Mouse (Mus musculus): ENCODE results near the gene Nmrk2. TPM values are rescaled to one million over a fixed set of nuclear protein-coding genes. Genes with fewer than 3 reads are reported as not detected.
A peak's percentile ranks its signal among the peaks of the same experiment; 100 is the strongest.

Nmrk2 gene
- polyA plus RNA-seq, 1 experiment from 2014 or later, result 0.41 TPM

DNA sequence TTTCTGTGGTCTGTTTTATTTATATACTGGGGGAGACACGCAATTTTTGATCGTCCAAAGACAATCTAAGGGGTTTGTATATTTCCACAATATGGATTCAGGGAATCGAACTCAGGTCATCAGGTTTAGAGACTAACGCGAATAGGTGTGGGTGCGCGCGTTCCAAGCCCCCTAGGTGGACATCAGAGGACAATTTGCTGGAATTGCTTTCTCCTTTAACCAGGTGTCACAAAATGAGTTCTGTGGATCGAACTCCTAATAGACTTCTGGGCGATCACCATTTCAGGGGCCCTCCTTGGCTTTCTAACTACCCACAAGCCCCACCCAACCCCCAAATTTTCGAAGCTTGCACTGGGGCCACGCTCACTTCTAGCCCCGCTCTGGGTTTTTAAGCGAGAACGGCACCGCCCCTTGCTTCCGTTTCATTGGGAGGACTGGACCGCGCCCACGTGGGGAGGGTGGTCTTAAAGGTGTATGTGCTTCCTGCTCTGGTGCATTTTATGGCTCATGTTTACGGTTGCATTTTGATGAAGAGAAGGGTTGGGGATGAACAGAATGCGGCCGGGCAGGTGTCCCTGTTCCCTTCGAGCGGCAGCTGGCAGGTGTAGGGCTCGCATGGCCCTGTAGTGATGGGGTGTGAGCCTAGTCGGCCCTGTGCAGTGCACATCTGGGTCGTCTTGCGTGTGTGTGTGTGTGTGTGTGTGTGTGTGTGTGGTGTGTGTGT lies 33.2 kb downstream of the Nmrk2 start:
- Histone ChIP-seq H3K36me3 (peaks cover 16% of the 10 kb centered on the region), H3K27ac (peak overlapping the region; percentile 72), H3K27me3 (no peaks in the 10 kb centered on the region), H3K9me3 (no peaks in the 10 kb centered on the region), H3K4me3 (peak overlapping the region; percentile 87), H3K4me2 (peak overlapping the region; percentile 64), H3K9ac (peak overlapping the region; percentile 11; the same call in 1 of the 2 replicates), H3K4me1 (peaks cover 38% of the 10 kb centered on the region)
- ATAC-seq (ENCODE audit: insufficient number of reproducible peaks, low FRiP score, low TSS enrichment, low read depth), result 0 out of 2 replicates have a peak, but pooled peaks have one; percentile 41
- WGBS, result 1% methylated on average over 29 of the region's 29 CpGs

DNA sequence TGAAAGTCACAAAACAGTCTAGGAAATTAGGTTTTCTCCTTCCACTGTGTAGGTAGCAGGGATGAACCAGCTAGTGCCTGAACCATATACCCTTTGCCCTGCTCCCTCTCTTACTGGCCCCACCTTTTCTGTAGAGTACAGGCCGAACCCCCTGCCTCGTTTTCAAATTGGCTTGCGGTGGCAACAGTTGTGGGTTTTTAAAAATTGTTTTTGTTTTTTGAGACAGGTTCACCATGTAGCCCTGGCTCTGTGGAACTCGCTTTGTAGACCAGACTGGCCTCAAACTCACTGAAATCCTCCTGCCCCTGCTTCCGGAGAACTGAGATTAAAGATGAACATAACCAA lies 33.8 kb downstream of the Nmrk2 start:
- no peaks in the 10 kb centered on the region for H3K27me3 ChIP-seq
- H3K4me2 ChIP-seq, result peak overlapping the region; percentile 64
- peak overlapping the region; percentile 72 for H3K27ac ChIP-seq
- peak; percentile 62; the same call in 1 of the 2 replicates for ATAC-seq (ENCODE audit: insufficient number of reproducible peaks, low FRiP score, low TSS enrichment, low read depth)
- H3K9ac ChIP-seq, result 0 out of 2 replicates have a peak overlapping the region, but pooled peaks have one; percentile 5
- WGBS, result 6% methylated on average over 5 of the region's 5 CpGs
- H3K36me3 ChIP-seq, result peaks cover 21% of the 10 kb centered on the region
- peaks cover 34% of the 10 kb centered on the region for H3K4me1 ChIP-seq
- H3K4me3 ChIP-seq, result peak overlapping the region; percentile 87
- no peaks in the 10 kb centered on the region for H3K9me3 ChIP-seq

DNA sequence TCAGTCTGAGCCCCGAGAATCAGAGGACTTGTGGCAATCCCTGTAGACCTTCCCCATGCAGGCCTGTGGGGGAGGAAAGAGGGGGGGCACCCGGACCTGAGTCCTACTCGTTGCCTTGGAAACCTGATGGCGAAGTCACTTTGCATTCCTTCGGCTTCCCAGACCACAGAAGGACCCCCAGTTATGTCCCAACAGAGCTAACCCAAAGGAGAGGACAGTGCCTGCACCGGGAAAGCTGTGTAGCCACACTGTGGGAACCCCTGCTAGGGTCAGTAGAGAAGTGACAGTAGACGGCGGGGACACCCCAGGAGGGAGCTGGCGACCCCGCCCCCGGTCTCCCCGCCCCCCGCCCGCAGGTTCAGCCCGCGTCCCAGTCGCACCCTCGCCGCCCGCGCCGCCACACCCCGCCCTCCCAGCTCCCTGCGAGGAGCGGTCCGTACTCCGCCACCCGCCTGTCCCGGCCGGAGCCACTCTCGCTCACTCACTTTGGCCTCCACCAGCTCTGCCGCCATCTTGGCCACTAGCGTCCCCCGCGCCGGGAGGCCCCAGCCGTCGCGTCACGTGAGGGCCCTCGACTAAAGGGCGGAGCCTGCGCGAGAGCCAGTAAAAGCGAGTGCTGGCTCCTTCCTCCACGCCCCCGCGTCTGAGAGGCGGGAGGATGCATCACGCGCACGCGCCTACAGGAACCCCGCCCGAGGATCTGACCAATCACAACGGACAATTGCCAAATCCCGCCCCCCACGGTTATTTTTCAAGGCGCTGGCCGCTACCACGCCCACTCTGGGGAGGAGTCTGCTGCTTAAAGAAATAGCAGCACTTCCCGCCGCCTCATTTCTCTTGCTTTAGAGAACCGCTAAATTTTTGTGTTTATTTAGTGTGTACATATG lies 34.4 kb downstream of the Nmrk2 start, which contains the start of gene Pias4:
Gene Pias4 (minus strand): TSS at position 724 of the 887 bp plus-strand sequence.
- Histone ChIP-seq H3K9ac (peak within 1 kb of the TSS; percentile 78), H3K4me2 (peak within 1 kb of the TSS; percentile 64), H3K27me3 (no peaks in the 10 kb centered on the region), H3K9me3 (no peaks in the 10 kb centered on the region), H3K4me1 (peaks cover 34% of the 10 kb centered on the region), H3K36me3 (peaks cover 25% of the 10 kb centered on the region), H3K27ac (peak within 1 kb of the TSS; percentile 72), H3K4me3 (peak within 1 kb of the TSS; percentile 87)
- ATAC-seq (ENCODE audit: insufficient number of reproducible peaks, low FRiP score, low TSS enrichment, low read depth), result peak; percentile 87
- under 1% methylated on average over 59 of the region's 64 CpGs for WGBS

DNA sequence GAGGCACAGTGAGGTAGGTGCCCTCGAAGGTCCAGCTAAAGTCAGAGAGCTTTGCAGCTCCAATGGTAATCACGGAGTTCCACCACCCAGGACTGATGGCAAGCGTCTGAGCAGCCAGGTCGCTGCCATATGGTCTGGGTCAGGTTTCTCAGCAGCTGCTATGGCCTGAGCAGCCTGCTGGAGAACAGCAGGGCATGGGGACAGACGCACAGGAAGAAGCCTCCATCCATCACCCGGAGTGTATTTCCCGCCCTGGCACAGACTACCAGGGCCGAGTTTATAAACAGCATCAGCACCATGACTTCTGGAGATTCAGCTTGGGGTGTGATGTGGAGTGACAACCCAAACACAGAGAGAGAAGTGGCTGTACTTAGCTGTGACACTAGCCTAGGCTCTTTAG lies 36.7 kb downstream of the Nmrk2 start:
- no peak overlapping the region for H3K4me2 ChIP-seq
- H3K9ac ChIP-seq, result no peak overlapping the region
- H3K36me3 ChIP-seq, result peaks cover 49% of the 10 kb centered on the region
- ATAC-seq (ENCODE audit: insufficient number of reproducible peaks, low FRiP score, low TSS enrichment, low read depth), result no peak
- no peaks in the 10 kb centered on the region for H3K27me3 ChIP-seq
- no peaks in the 10 kb centered on the region for H3K9me3 ChIP-seq
- 62% methylated on average over 8 of the region's 8 CpGs for WGBS
- H3K4me1 ChIP-seq, result peaks cover 46% of the 10 kb centered on the region
- H3K4me3 ChIP-seq, result no peak overlapping the region
- no peak overlapping the region for H3K27ac ChIP-seq

DNA sequence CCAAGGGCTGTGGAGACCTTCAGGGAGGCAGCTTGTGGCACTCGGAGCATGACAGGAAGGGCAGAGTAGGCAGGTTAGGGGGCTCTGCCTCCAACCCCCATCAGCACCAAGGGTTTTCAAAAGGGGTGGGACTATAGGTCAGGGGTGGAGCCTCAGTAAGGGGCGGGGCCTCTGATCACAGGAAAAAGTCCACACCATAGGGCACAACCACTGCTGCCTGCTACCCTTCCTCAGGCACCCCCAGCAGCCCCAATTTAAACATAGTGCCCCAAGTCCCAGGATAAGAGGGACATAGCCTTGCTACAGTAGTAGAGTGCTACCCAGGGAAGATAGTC lies 39.6 kb downstream of the Nmrk2 start:
- 63% methylated on average over 2 of the region's 2 CpGs for WGBS
- Histone ChIP-seq H3K9ac (no peak overlapping the region), H3K27ac (no peak overlapping the region), H3K9me3 (no peaks in the 10 kb centered on the region), H3K4me1 (peaks cover 37% of the 10 kb centered on the region), H3K4me2 (no peak overlapping the region), H3K4me3 (no peak overlapping the region), H3K36me3 (peaks cover 74% of the 10 kb centered on the region), H3K27me3 (no peaks in the 10 kb centered on the region)
- ATAC-seq (ENCODE audit: insufficient number of reproducible peaks, low FRiP score, low TSS enrichment, low read depth), result no peak

DNA sequence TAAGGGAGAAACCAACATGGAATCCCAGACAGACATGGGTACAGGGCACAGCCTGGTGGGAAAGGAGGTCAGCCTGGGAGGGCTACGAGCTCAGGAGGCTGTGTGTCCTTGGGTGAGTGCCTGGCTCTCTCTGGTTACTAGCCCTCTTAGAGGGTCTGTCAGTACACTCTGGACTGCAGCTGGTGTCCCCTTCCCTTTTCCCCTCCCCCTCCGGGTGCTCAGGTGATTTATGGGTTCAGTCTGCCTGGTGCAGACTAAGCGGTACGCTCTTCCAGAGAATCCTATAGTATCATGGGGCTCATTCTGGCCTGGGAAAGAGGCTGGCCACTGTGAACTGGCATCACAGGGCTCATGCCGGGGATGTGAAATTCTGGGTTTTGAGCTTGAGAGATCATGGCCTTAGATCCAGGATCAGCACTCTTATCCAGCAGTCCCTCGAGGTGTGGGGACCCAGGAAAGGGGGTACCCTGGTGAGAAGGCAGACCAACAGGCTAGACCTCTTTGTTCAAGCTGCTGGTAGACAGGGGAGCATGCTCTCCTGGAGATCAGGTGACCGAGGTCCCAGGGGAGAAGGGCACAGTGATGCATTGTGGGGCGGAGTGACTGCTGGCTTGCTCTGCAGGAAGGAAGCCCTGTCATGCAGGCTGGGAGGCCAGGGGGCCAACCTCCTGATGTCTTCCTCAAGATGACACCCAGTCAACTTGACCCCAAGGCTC lies 40.1 kb downstream of the Nmrk2 start:
- no peak overlapping the region for H3K9ac ChIP-seq
- 71% methylated on average over 8 of the region's 8 CpGs for WGBS
- H3K4me2 ChIP-seq, result no peak overlapping the region
- H3K27me3 ChIP-seq, result no peaks in the 10 kb centered on the region
- no peak overlapping the region for H3K4me3 ChIP-seq
- H3K36me3 ChIP-seq, result peaks cover 80% of the 10 kb centered on the region
- peaks cover 33% of the 10 kb centered on the region for H3K4me1 ChIP-seq
- no peak for ATAC-seq (ENCODE audit: insufficient number of reproducible peaks, low FRiP score, low TSS enrichment, low read depth)
- H3K9me3 ChIP-seq, result no peaks in the 10 kb centered on the region
- no peak overlapping the region for H3K27ac ChIP-seq

DNA sequence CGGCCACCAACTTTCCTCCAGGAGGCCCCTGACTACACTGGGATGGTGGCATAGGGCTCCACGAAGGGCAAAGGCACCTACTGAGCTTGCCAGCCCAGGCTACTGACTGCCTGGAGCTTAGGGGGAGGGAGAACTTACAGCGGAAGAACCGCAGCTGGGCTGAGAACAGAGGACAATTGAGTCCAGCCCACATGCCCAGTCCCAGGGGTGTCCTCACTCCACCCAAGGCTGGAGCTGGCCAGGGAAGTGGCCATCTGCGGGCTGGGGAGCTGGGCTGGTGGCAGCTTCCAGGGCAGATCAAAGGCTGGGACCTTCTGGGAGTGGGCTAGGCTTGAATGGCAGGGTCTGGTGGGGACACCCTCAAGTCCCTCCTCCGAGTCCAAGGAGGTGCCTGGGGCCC lies 47.1 kb downstream of the Nmrk2 start:
- Histone ChIP-seq H3K9me3 (no peaks in the 10 kb centered on the region), H3K36me3 (peaks cover 82% of the 10 kb centered on the region), H3K4me2 (no peak overlapping the region), H3K4me1 (peaks cover 12% of the 10 kb centered on the region), H3K27me3 (no peaks in the 10 kb centered on the region), H3K4me3 (no peak overlapping the region), H3K9ac (no peak overlapping the region), H3K27ac (peak overlapping the region; percentile 55)
- WGBS, result 61% methylated on average over 6 of the region's 6 CpGs
- no peak for ATAC-seq (ENCODE audit: insufficient number of reproducible peaks, low FRiP score, low TSS enrichment, low read depth)

DNA sequence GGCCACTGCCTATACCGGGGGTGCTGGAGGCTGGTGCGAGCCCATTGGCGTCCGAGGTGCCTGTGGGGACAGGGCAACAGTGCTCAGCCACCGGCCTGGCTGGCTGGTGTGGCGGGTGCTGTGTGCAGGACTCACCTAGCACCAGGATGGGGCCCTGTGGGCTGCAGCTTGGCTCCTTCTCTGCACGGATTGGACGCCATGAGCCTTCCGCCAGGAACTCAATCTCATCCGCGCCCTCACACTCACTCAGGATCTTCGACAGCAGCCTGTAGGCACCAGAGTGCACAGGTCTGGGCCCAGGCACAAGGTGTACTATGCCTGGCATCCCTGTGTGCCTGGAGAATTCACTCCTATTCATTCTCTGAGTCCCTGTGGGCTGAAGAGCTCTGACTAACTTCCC lies 47.5 kb downstream of the Nmrk2 start:
- Histone ChIP-seq H3K36me3 (peaks cover 85% of the 10 kb centered on the region), H3K4me2 (no peak overlapping the region), H3K4me1 (peaks cover 12% of the 10 kb centered on the region), H3K27me3 (no peaks in the 10 kb centered on the region), H3K9me3 (no peaks in the 10 kb centered on the region), H3K9ac (no peak overlapping the region), H3K27ac (peak overlapping the region; percentile 24; the same call in 1 of the 2 replicates), H3K4me3 (no peak overlapping the region)
- ATAC-seq (ENCODE audit: insufficient number of reproducible peaks, low FRiP score, low TSS enrichment, low read depth), result no peak
- 89% methylated on average over 12 of the region's 12 CpGs for WGBS

DNA sequence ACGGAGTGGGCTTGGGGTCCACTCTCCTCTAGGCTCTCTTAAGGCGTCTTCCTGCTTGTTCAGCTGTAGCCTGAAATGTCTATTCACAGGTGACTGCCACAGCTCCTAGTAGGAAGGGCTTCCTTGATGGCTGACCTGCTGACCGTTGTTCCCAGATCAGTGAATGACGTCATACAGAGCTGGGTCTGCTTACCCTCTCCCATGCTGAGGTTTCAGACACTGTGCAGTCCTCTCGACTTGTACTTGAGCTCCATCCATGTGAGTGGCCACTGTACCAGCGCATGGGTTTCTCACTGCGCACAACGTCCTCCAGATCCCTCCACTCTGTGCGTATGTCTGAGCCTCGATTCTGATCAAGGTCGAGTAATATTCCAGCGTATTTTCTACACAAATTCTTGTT lies 49.2 kb downstream of the Nmrk2 start:
- Histone ChIP-seq H3K27ac (peak overlapping the region; percentile 6; the same call in 1 of the 2 replicates), H3K4me2 (no peak overlapping the region), H3K36me3 (peaks cover 85% of the 10 kb centered on the region), H3K9me3 (no peaks in the 10 kb centered on the region), H3K4me3 (no peak overlapping the region), H3K27me3 (no peaks in the 10 kb centered on the region), H3K9ac (no peak overlapping the region), H3K4me1 (peaks cover 12% of the 10 kb centered on the region)
- 73% methylated on average over 12 of the region's 12 CpGs for WGBS
- no peak for ATAC-seq (ENCODE audit: insufficient number of reproducible peaks, low FRiP score, low TSS enrichment, low read depth)

DNA sequence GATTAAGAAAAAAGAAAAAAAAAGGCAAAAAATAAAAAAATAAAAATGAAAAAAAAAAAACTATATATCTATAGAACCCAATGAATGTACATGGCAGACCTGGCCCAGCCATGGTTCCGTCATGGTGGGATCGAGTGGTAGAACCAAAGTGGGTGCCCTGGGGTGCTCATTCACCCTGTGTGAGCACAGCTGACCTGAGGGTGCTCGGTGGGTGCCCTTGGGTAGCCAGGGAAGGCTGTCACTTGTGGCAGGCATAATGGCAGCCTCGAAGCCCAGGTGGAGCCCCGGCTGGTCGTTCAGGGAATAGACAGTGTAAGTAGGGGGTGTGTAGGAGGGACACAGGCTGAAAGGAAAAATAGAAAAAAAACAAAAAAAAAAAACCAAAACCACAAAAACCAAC lies 50.6 kb downstream of the Nmrk2 start:
- H3K9ac ChIP-seq, result no peak overlapping the region
- H3K27me3 ChIP-seq, result no peaks in the 10 kb centered on the region
- no peak for ATAC-seq (ENCODE audit: insufficient number of reproducible peaks, low FRiP score, low TSS enrichment, low read depth)
- no peak overlapping the region for H3K27ac ChIP-seq
- H3K4me1 ChIP-seq, result peaks cover 14% of the 10 kb centered on the region
- 70% methylated on average over 6 of the region's 6 CpGs for WGBS
- H3K4me3 ChIP-seq, result no peak overlapping the region
- no peaks in the 10 kb centered on the region for H3K9me3 ChIP-seq
- H3K4me2 ChIP-seq, result no peak overlapping the region
- peaks cover 85% of the 10 kb centered on the region for H3K36me3 ChIP-seq
